Mouse (Mus musculus) megakaryocyte, embryonic 14.5 days (primary cell): ENCODE data around the gene Gata3.

Experiments
- FLI1 ChIP-seq: IDR thresholded peaks from 2 replicates; pipeline ENCODE4 v1.6.1; 2012; ENCODE audit warnings: low read length, inconsistent platforms, mixed read lengths
- GATA1 ChIP-seq: IDR thresholded peaks from 3 replicates; pipeline ENCODE4 v1.6.1; 2012; ENCODE audit warnings: mixed read lengths, low read length, inconsistent platforms, borderline replicate concordance

DNA sequence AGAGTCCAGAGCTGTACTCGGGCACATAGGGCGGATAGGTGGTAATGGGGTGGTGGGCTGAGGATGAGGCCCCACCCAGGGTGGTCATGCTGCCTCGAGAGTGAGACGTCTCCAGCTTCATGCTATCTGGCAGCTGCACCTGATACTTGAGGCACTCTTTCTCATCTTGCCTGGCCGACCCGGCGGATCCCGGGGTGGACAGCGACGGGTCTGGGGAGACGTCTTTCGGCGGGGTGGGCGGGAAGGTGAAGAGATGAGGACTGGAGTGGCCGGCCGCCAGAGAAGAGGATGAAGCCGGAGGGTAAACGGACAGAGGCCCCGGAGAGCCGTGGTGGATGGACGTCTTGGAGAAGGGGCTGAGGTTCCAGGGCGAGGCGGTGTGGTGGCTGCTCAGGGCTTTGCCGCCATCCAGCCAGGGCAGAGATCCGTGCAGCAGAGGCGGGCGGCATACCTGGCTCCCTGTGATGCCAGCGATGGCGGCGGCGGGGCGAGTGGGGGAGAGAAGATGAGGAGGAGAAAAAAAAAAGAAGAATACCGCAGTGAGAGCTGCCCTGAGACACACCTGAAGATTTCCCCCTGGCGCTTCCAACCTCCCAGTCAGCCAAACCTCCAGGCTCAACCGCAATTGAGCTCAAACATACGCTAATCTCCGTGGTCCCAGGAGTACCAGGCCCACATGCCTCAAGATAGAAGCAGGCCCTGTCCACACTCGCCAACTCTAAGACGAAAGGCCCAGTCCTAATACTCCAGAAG, 15.2 kb downstream of the Gata3 start:
- no peak for TF ChIP-seq GATA1
- TF ChIP-seq FLI1 = no peak
